Mouse (Mus musculus): ENCODE measurements around the gene Itln1. TPM values are rescaled to one million over a fixed set of nuclear protein-coding genes. Genes with fewer than 3 reads are reported as not detected.

Itln1 gene
- polyA plus RNA-seq, 1 experiment from 2014 or later: not detected

GRCm38 (mm10) chr1:171561200-171561599 is 26.1 kb upstream of the Itln1 start:
- Histone ChIP-seq H3K4me1 (ENCODE audit: control insufficient read depth, insufficient read depth, low read length) (no peaks in the 10 kb centered on the region), H3K9me3 (ENCODE audit: control insufficient read depth, low read length) (no peaks in the 10 kb centered on the region), H3K9ac (ENCODE audit: low read length) (no peak overlapping the region), H3K4me2 (ENCODE audit: low read depth) (no peak overlapping the region), H3K27me3 (ENCODE audit: control insufficient read depth, insufficient read depth, low read length) (no peaks in the 10 kb centered on the region), H3K27ac (ENCODE audit: low read depth, low read length) (no peak overlapping the region), H3K4me3 (ENCODE audit: low read depth, low read length) (no peak overlapping the region), H3K36me3 (ENCODE audit: control insufficient read depth, insufficient read depth, low read length) (no peaks in the 10 kb centered on the region)
- 90% methylated on average over 1 of the region's 1 CpGs for WGBS
- no peak for ATAC-seq (ENCODE audit: insufficient read depth, low FRiP score, low TSS enrichment)
- DNase-seq (ENCODE audit: low spot score): no peak

GRCm38 (mm10) chr1:171560262-171560661 is 25.2 kb upstream of the Itln1 start:
- Histone ChIP-seq H3K27me3 (ENCODE audit: control insufficient read depth, insufficient read depth, low read length) (no peaks in the 10 kb centered on the region), H3K9me3 (ENCODE audit: control insufficient read depth, low read length) (no peaks in the 10 kb centered on the region), H3K4me3 (ENCODE audit: low read depth, low read length) (no peak overlapping the region), H3K36me3 (ENCODE audit: control insufficient read depth, insufficient read depth, low read length) (no peaks in the 10 kb centered on the region), H3K9ac (ENCODE audit: low read length) (no peak overlapping the region), H3K4me1 (ENCODE audit: control insufficient read depth, insufficient read depth, low read length) (no peaks in the 10 kb centered on the region), H3K4me2 (ENCODE audit: low read depth) (no peak overlapping the region), H3K27ac (ENCODE audit: low read depth, low read length) (no peak overlapping the region)
- ATAC-seq (ENCODE audit: insufficient read depth, low FRiP score, low TSS enrichment): no peak
- 78% methylated on average over 2 of the region's 2 CpGs for WGBS
- DNase-seq (ENCODE audit: low spot score): no peak

GRCm38 (mm10) chr1:171558898-171559297 is 23.8 kb upstream of the Itln1 start, which contains the start of gene Cd244a:
Cd244a (plus strand) TSS chr1:171559193.
- Histone ChIP-seq H3K36me3 (ENCODE audit: control insufficient read depth, insufficient read depth, low read length) (no peaks in the 10 kb centered on the region), H3K4me3 (ENCODE audit: low read depth, low read length) (no peak within 1 kb of the TSS), H3K4me2 (ENCODE audit: low read depth) (no peak within 1 kb of the TSS), H3K27me3 (ENCODE audit: control insufficient read depth, insufficient read depth, low read length) (no peaks in the 10 kb centered on the region), H3K4me1 (ENCODE audit: control insufficient read depth, insufficient read depth, low read length) (no peaks in the 10 kb centered on the region), H3K9ac (ENCODE audit: low read length) (no peak within 1 kb of the TSS), H3K27ac (ENCODE audit: low read depth, low read length) (no peak within 1 kb of the TSS), H3K9me3 (ENCODE audit: control insufficient read depth, low read length) (no peaks in the 10 kb centered on the region)
- no peak for ATAC-seq (ENCODE audit: insufficient read depth, low FRiP score, low TSS enrichment)
- DNase-seq (ENCODE audit: low spot score): no peak
- 76% methylated on average over 4 of the region's 4 CpGs for WGBS

GRCm38 (mm10) chr1:171558407-171558806 is 23.3 kb upstream of the Itln1 start:
- no peak overlapping the region for H3K4me2 ChIP-seq (ENCODE audit: low read depth)
- H3K27ac ChIP-seq (ENCODE audit: low read depth, low read length): no peak overlapping the region
- H3K27me3 ChIP-seq (ENCODE audit: control insufficient read depth, insufficient read depth, low read length): no peaks in the 10 kb centered on the region
- no peaks in the 10 kb centered on the region for H3K36me3 ChIP-seq (ENCODE audit: control insufficient read depth, insufficient read depth, low read length)
- H3K4me3 ChIP-seq (ENCODE audit: low read depth, low read length): no peak overlapping the region
- no peak overlapping the region for H3K9ac ChIP-seq (ENCODE audit: low read length)
- 74% methylated on average over 6 of the region's 6 CpGs for WGBS
- H3K9me3 ChIP-seq (ENCODE audit: control insufficient read depth, low read length): no peaks in the 10 kb centered on the region
- DNase-seq (ENCODE audit: low spot score): no peak
- no peak for ATAC-seq (ENCODE audit: insufficient read depth, low FRiP score, low TSS enrichment)
- H3K4me1 ChIP-seq (ENCODE audit: control insufficient read depth, insufficient read depth, low read length): no peaks in the 10 kb centered on the region

- Histone ChIP-seq H3K36me3 (ENCODE audit: control insufficient read depth, insufficient read depth, low read length) (no peaks in the 10 kb centered on the region), H3K9me3 (ENCODE audit: control insufficient read depth, low read length) (no peaks in the 10 kb centered on the region), H3K27me3 (ENCODE audit: control insufficient read depth, insufficient read depth, low read length) (no peaks in the 10 kb centered on the region), H3K4me3 (ENCODE audit: low read depth, low read length) (no peak overlapping the region), H3K9ac (ENCODE audit: low read length) (no peak overlapping the region), H3K4me1 (ENCODE audit: control insufficient read depth, insufficient read depth, low read length) (no peaks in the 10 kb centered on the region), H3K27ac (ENCODE audit: low read depth, low read length) (no peak overlapping the region), H3K4me2 (ENCODE audit: low read depth) (no peak overlapping the region)
- WGBS: 91% methylated on average over 2 of the region's 2 CpGs
- ATAC-seq (ENCODE audit: insufficient read depth, low FRiP score, low TSS enrichment) (no peak), DNase-seq (ENCODE audit: low spot score) (no peak)
These were observed 21.3 kb upstream of the Itln1 start for GRCm38 (mm10) chr1:171556366-171556765.

- DNase-seq (ENCODE audit: low spot score): no peak
- WGBS: 88% methylated on average over 11 of the region's 11 CpGs
- H3K9me3 ChIP-seq (ENCODE audit: control insufficient read depth, low read length): no peaks in the 10 kb centered on the region
- no peak overlapping the region for H3K4me3 ChIP-seq (ENCODE audit: low read depth, low read length)
- ATAC-seq (ENCODE audit: insufficient read depth, low FRiP score, low TSS enrichment): no peak
- H3K27me3 ChIP-seq (ENCODE audit: control insufficient read depth, insufficient read depth, low read length): no peaks in the 10 kb centered on the region
- no peaks in the 10 kb centered on the region for H3K36me3 ChIP-seq (ENCODE audit: control insufficient read depth, insufficient read depth, low read length)
- no peak overlapping the region for H3K4me2 ChIP-seq (ENCODE audit: low read depth)
- no peaks in the 10 kb centered on the region for H3K4me1 ChIP-seq (ENCODE audit: control insufficient read depth, insufficient read depth, low read length)
- H3K9ac ChIP-seq (ENCODE audit: low read length): no peak overlapping the region
- H3K27ac ChIP-seq (ENCODE audit: low read depth, low read length): no peak overlapping the region
These were observed 18.6 kb upstream of the Itln1 start for GRCm38 (mm10) chr1:171553359-171554341.

GRCm38 (mm10) chr1:171552230-171552629 is 17.1 kb upstream of the Itln1 start:
- 90% methylated on average over 2 of the region's 2 CpGs for WGBS
- no peaks in the 10 kb centered on the region for H3K36me3 ChIP-seq (ENCODE audit: control insufficient read depth, insufficient read depth, low read length)

GRCm38 (mm10) chr1:171551326-171551725 is 16.2 kb upstream of the Itln1 start:
- DNase-seq (ENCODE audit: low spot score) (no peak), ATAC-seq (ENCODE audit: insufficient read depth, low FRiP score, low TSS enrichment) (no peak)
- no peaks in the 10 kb centered on the region for H3K36me3 ChIP-seq (ENCODE audit: control insufficient read depth, insufficient read depth, low read length)
- no peak overlapping the region for H3K9ac ChIP-seq (ENCODE audit: low read length)
- no peaks in the 10 kb centered on the region for H3K4me1 ChIP-seq (ENCODE audit: control insufficient read depth, insufficient read depth, low read length)
- H3K27ac ChIP-seq (ENCODE audit: low read depth, low read length): no peak overlapping the region
- no peaks in the 10 kb centered on the region for H3K9me3 ChIP-seq (ENCODE audit: control insufficient read depth, low read length)
- H3K4me2 ChIP-seq (ENCODE audit: low read depth): no peak overlapping the region
- no peaks in the 10 kb centered on the region for H3K27me3 ChIP-seq (ENCODE audit: control insufficient read depth, insufficient read depth, low read length)
- no peak overlapping the region for H3K4me3 ChIP-seq (ENCODE audit: low read depth, low read length)
- 70% methylated on average over 7 of the region's 7 CpGs for WGBS

More at GRCm38 (mm10) chr1:171552230-171552629, 17.1 kb upstream of the Itln1 start:
- H3K9me3 ChIP-seq (ENCODE audit: control insufficient read depth, low read length): no peaks in the 10 kb centered on the region
- ATAC-seq (ENCODE audit: insufficient read depth, low FRiP score, low TSS enrichment) (no peak), DNase-seq (ENCODE audit: low spot score) (no peak)
- H3K4me2 ChIP-seq (ENCODE audit: low read depth): no peak overlapping the region
- no peak overlapping the region for H3K4me3 ChIP-seq (ENCODE audit: low read depth, low read length)
- H3K9ac ChIP-seq (ENCODE audit: low read length): no peak overlapping the region
- no peaks in the 10 kb centered on the region for H3K4me1 ChIP-seq (ENCODE audit: control insufficient read depth, insufficient read depth, low read length)
- no peaks in the 10 kb centered on the region for H3K27me3 ChIP-seq (ENCODE audit: control insufficient read depth, insufficient read depth, low read length)
- H3K27ac ChIP-seq (ENCODE audit: low read depth, low read length): no peak overlapping the region

- no peak overlapping the region for H3K4me3 ChIP-seq (ENCODE audit: low read depth, low read length)
- H3K4me2 ChIP-seq (ENCODE audit: low read depth): no peak overlapping the region
- no peak overlapping the region for H3K27ac ChIP-seq (ENCODE audit: low read depth, low read length)
- no peaks in the 10 kb centered on the region for H3K4me1 ChIP-seq (ENCODE audit: control insufficient read depth, insufficient read depth, low read length)
- no peaks in the 10 kb centered on the region for H3K36me3 ChIP-seq (ENCODE audit: control insufficient read depth, insufficient read depth, low read length)
- H3K9me3 ChIP-seq (ENCODE audit: control insufficient read depth, low read length): no peaks in the 10 kb centered on the region
- no peaks in the 10 kb centered on the region for H3K27me3 ChIP-seq (ENCODE audit: control insufficient read depth, insufficient read depth, low read length)
- DNase-seq (ENCODE audit: low spot score) (no peak), ATAC-seq (ENCODE audit: insufficient read depth, low FRiP score, low TSS enrichment) (no peak)
- 80% methylated on average over 1 of the region's 1 CpGs for WGBS
- H3K9ac ChIP-seq (ENCODE audit: low read length): no peak overlapping the region
These were observed 5.6 kb upstream of the Itln1 start for GRCm38 (mm10) chr1:171540694-171541093.
